In the genomic region with DNA sequence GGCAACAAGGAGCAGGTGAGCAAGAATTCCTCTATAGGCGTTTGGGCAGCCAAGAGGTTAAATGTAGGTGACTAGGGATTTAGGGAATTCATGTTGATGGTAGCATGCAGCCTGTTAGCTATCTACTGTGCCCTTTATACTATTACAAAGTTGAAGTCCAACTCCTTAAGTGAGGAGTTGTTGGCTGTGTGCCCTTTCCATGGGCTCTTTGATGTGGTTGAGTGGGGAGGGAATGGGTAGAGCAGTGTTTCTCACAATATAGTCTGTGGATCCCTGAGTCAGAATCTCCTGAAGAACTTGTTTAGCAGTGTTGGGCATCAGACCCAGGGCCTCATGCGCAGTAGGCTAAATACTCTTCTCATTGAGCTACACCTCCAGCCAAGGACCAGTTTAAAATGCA, we compare ENCODE assay signal across 10 mouse cellular contexts.
"Had no signal": no experiment of that assay in that cellular context is flagged by ENCODE, and none has a peak within 500 bp of the region (broad histone marks: within the 10 kb centered on the region; RNA-seq: fewer than 3 reads in every experiment).

No protein-coding gene starts in this region.

- DNase-seq: lung, adult 18-20 months; lung, embryonic 14.5 days; lung, postnatal 14 days; lung, postnatal 4 days; midbrain, embryonic 14.5 days; retina, postnatal 1 day; right cerebral cortex, adult 18-20 months; thymus, adult 18-20 months; thymus, postnatal 14 days; thymus, postnatal 36 days had no signal
